Mouse (Mus musculus): ENCODE data around the gene Hdgfl3.
A peak's percentile ranks its signal among the peaks of the same experiment; 100 is the strongest.

The Hdgfl3 gene

DNA sequence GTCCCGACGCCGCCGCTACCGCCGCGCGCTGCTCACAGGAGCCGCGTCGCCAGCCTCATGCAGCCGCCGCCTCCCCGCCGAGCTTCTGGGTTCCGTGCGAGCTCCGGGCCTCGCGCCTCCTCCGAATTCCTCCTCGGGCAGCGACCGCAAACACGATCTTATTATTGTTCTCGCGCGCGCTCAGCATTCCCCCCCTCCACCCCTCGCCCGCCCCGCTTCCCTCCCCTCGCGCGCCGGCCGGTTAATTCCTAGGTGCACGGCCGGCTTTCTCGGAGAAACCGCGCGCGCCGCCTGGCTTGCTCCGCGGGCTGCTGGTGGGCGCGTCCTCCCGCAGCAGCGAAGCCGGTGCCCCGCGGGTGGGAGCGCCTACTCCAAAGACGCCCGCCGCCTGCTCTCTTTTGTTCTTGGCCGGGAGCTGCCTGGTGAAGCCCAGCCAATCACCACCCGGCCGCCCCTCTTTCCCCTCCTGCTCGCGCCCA is at the start of gene Hdgfl3:
Gene Hdgfl3, minus strand, starts transcription at position 207 of the 479 bp plus-strand sequence.
- peak; percentile 82 for DNase-seq

GRCm38 (mm10) chr7:81983651-81984050 is 49.4 kb upstream of the Hdgfl3 start:
- DNase-seq = no peak

- no peak for DNase-seq
Measured at GRCm38 (mm10) chr7:81978304-81978703, 44.0 kb upstream of the Hdgfl3 start.

- no peak for DNase-seq
Measured at GRCm38 (mm10) chr7:81974616-81975015, 40.3 kb upstream of the Hdgfl3 start.

GRCm38 (mm10) chr7:81973939-81974338 is 39.7 kb upstream of the Hdgfl3 start:
- DNase-seq = no peak

DNA sequence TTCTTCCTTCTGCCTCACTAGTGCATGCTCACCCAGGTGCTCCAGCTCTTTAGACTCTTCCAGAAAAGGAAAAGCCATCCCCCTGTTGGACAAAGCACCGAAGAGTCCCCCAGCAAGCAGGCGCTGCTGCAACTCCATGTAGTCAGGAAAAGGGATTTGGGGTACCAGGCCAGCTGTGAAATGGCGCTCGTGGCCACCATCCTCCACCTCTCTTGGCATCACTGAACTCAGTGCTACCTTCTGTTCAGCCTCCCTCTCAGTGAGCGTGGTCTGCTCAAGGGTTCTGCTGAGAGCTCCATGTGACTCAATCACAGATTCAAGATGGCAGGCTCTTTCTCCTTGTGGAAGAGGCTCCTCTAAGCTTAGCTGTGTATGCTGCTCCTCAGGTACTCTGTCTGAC is 39.1 kb upstream of the Hdgfl3 start:
- DNase-seq = no peak

- DNase-seq = no peak
Measured at GRCm38 (mm10) chr7:81968975-81969374, 34.7 kb upstream of the Hdgfl3 start.

- DNase-seq = no peak
Measured at GRCm38 (mm10) chr7:81968451-81968850, 34.2 kb upstream of the Hdgfl3 start.

GRCm38 (mm10) chr7:81966195-81966594 is 31.9 kb upstream of the Hdgfl3 start:
- DNase-seq = no peak

GRCm38 (mm10) chr7:81959704-81960103 is 25.4 kb upstream of the Hdgfl3 start:
- DNase-seq = no peak

DNA sequence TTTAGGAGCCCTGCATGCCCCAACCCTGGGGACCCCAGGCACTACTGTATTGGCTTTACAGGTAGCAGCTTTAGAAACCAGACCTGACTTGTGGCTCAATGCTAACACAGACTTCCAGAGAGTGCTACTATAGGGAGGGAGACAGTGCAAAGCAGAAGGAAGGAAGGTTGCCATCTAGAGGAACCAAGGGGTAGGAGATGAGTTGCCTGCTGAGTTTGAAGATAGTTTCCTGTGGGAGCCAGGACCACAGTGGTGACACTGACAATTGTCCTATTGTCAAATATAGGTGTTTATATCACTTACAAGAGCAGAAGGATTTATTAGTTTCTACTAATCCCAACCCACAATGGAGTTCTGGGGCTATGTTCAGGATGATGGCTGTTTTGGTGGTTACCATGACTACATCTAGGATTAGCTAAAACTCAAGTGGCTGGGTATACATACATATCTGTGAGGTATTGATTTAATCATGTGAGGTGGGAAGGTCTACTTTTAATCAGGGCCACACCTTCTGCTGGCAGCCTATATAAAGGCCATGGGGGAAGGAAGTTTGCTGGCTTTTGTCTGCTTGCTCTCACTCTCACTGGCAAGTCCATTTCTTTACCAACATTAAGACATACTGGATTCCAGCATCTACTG is 20.1 kb upstream of the Hdgfl3 start:
- peak; percentile 15 for DNase-seq

DNA sequence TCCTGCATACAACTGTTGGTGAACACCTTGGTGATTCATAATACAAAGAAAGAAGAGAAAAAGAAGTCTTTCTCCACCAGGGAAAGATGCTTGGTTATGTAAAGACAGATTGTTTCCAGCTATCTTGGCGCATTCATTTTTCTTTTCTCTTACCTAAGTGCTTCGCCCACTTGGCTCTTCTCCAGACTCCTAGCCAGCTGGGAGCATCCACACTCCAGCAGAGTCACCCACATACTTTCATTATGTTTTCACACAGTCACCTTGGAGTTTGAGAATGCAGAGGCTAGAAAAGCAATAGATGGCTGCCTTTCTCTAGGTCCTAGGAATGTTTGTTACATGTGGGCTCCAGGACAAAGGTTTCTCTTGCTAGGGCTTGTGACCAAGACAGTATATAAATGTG is 16.2 kb upstream of the Hdgfl3 start:
- DNase-seq = peak; percentile 25

GRCm38 (mm10) chr7:81945398-81945797 is 11.1 kb upstream of the Hdgfl3 start:
- DNase-seq = no peak

DNA sequence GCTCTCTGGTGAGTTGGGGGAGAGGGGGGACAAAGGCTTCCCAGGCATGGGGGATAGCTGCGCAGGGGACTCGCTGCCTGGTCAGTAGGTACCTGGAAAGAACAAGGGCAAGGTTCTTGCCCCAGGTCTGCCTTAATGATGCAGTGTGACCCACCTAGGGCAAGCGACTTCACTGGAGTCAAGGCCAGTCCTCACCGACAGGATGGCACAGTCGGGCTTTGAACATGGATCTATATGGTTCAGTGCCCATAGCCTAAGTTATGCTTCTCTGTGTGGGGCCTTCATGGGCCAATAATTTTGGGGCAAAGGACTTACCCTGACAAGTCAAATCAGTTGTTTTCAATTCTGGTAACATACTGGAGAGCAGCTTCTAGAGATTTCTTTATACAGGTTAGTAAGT is 533 bp upstream of the Hdgfl3 start:
- no peak for DNase-seq

- peak; percentile 36 for DNase-seq
Measured at GRCm38 (mm10) chr7:81933601-81934266, 539 bp downstream of the Hdgfl3 start.

DNA sequence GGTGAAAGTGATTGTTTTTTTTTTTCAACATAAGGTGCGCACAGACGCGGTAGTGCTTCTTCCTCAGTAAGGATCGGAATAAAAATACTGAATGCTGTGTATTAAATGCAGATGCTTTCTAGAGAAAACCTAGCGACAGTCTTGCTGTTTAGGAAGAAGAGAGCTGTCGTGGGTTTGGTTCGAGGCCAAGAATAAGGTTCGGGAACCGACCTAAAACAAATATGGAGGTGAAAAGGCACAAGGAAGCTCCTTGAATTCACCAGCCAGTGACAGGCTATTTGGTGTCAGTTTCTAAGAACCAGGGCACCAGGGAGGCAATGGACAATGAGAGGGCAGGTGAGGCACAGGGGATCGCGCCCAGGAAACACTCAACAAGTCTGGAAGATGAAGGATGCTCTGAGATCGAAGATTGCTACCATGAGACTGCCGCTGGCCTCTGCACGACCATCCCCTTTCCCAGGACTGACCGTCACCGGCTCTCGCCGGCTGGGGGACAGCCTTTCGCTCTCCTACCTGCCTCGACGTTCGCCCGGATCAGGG is 1.1 kb downstream of the Hdgfl3 start:
- DNase-seq = no peak

DNA sequence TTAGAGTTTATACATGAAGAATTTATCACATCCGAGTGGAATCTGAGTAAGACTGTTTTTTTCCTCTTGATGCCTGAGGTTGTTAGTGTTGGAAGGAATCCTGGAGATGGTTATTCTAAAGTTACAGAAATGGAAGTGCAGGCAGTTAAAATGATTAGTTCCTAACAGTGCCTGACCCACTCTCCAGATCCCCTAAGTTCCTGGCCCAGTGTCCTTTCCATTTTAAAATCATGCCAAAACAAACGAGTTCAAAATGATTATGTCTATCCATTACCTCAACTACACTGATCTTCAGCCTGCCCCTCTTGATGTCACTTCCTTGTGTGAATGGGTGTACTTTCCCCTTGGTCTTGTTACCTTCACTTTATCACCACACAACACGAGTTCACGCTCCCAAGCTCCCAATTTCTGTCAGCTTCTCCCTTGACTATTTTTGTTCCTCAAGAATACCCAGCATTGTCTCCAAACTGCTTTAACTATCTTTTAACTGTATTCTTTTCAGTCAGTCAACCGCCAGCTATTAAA is 1.7 kb downstream of the Hdgfl3 start:
- no peak for DNase-seq

- DNase-seq = no peak
Measured at GRCm38 (mm10) chr7:81928998-81929397, 5.3 kb downstream of the Hdgfl3 start.

GRCm38 (mm10) chr7:81921379-81921952 is 12.8 kb downstream of the Hdgfl3 start:
- DNase-seq = no peak

DNA sequence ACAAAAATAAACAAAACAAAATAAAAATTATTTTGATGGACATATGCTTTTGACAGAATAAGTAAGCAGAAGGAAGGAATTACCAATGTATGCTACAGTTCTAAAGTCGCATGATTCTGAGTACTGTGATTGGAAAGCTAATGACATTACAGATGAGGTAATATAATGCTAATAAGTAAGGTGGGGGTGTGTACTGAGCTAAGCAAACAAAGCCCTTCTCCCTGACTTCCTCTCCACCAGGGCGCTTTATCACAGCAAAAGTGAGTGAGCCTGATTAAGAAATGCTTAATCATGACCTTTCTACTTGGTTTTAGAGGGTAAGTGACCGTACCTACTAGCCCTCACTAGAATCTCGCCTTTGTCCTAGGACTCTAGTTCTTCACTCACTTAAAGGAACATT is 14.0 kb downstream of the Hdgfl3 start:
- DNase-seq = no peak

- no peak for DNase-seq
Measured at GRCm38 (mm10) chr7:81918316-81918715, 16.0 kb downstream of the Hdgfl3 start.

GRCm38 (mm10) chr7:81904926-81905325 is 29.3 kb downstream of the Hdgfl3 start:
- DNase-seq = no peak

DNA sequence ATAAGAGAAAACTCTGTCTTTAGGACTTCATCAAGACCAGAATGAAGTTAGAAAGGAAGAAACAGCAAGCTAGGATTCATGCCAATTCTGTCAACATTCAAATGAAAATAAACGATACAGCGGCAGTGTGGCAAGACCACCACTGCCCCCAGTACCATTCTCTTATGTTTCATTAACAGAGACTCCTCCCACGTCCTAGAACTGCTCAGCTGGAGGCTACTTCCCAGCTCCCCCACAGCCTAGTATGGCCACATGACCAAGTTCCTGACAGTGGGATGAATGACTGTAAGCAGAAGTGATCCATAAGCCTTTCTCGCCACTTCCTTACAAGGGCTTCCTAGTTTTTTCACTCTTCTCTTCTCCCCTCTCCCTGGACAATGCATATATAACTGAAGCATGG is 30.2 kb downstream of the Hdgfl3 start:
- no peak for DNase-seq

DNA sequence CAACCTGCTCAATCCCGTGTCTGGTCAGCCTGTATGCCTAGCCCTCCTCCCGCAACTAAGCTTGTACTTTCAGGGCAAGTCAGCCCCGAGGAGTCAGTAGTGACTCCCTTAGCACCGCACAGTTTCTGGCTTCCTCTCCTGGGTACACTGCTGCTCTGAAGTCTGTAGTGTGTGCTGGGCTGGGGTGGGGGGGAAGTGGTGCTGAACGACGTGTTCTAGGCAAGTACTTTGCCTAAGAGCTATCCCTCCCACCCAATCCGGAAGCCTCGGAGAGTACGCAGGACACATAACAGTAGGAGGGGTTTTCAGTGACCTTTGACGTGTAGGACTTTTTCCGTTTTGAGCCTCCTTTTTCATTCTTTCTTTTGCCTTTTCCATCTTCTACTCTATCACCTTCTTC is 34.9 kb downstream of the Hdgfl3 start:
- no peak for DNase-seq
